Mouse (Mus musculus) c-Kit-positive CD71-positive TER-119-positive erythroid progenitor cells, embryonic 14.5 days (primary cell): ENCODE results near the gene Zc3h10.
"Not testable (repeated sequence)": the region's sequence is repeated elsewhere in the genome, so short reads cannot be mapped to it uniquely, and the experiment has no call there.

ENCODE experiments used
- DNase-seq: peaks from one replicate; pipeline ENCODE4 v3.0.0-alpha.2; 2013; ENCODE audit warnings: low spot score

Zc3h10 gene

DNA sequence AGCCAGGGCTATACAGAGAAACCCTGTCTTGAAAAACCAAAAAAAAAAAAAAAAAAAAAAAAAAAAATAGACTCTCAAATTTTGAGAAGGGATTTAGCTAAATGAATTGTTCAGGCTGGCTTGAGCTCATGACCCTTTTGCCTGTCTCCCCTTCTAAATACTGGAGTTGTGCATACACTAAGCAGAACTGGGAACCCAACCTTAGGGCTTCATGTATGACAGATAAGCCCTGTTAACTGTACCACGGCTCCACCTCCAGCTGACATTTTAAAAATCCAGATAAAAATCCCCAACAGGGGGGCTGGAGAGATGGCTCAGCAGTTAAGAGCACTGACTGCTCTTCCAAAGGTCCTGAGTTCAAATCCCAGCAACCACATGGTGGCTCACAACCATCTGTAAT is 8.0 kb upstream of the Zc3h10 start:
- DNase-seq = not testable (repeated sequence)

- DNase-seq = not testable (repeated sequence)
Observed at GRCm38 (mm10) chr10:128550144-128550823, 2.7 kb upstream of the Zc3h10 start.

GRCm38 (mm10) chr10:128549682-128550057 is 2.1 kb upstream of the Zc3h10 start:
- DNase-seq = not testable (repeated sequence)

DNA sequence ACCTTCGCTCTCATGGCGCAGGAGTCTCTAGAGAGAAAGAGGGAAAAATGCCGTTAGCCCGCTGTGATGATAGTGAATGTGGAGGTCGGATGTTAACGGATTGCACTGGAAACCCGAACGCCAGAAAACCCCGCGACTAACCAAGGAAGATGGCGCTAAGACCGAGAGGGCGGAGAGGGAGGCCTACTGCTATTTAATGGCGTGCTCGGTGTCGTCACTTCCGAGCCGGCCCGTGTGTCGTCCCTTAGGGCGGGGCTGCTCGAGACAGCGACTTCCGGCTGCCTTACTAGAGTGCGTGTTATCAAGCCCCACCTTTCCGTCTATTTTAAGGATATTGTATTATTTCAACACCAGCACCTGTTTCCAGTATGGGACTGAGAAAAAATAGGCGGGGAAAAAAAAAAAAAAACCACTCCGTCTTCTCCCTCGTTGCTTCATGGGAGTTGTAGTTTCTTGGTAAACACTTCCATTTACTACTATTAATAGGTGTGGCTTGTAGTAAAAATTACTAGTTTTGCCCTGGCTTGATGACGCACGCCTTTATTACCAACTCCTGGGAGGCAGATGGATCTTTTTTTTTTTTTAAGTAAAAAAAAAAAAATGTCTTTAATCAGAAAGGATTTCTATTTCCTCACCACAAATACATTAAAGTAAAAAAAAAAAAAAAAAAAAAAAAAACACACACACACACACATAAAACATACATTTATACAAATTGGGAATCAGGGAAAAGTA is 1.5 kb upstream of the Zc3h10 start, which contains the start of gene Rpl41:
Gene Rpl41, minus strand, starts transcription at position 359 of the 735 bp plus-strand sequence.
- peak; percentile 92 for DNase-seq

GRCm38 (mm10) chr10:128548051-128548791 is 647 bp upstream of the Zc3h10 start:
- not testable (repeated sequence) for DNase-seq

GRCm38 (mm10) chr10:128546787-128547186 is 787 bp downstream of the Zc3h10 start:
- no peak for DNase-seq

DNA sequence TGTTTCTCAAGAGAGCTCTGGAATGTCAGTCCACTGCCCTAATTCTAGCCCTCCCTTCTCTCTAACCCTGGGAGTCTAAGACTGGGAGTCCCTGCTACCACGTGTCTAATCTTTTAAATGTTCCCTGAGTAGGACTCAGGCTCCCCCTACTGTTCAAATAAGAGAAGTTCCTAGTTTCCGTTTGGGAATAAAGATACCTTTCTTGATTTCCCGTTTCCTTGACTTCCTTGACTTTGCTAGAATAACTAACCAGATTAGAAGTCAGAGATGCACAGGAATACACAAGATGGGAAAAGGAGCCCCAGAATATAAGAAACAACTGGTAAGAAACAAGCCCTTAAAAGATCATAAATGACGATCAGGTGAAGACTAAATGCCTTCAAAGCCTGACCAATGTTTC is 1.2 kb downstream of the Zc3h10 start:
- peak; percentile 69 for DNase-seq

DNA sequence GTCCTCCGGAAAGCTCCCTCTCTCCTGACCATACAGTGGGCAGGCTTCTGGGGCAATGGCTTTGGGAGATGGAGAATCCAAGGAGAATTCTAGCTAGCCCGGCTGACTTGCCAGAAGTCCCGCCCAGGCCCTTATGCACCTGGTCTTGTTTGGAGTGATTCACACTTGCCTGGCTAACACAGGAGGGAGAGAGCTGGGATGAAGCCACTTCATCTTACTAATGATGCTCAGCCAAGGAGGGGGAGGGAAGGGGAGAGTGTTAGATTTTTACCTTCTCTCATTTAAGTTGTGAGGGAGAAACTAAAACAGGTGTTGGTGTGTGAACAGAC is 2.0 kb downstream of the Zc3h10 start:
- DNase-seq = no peak

DNA sequence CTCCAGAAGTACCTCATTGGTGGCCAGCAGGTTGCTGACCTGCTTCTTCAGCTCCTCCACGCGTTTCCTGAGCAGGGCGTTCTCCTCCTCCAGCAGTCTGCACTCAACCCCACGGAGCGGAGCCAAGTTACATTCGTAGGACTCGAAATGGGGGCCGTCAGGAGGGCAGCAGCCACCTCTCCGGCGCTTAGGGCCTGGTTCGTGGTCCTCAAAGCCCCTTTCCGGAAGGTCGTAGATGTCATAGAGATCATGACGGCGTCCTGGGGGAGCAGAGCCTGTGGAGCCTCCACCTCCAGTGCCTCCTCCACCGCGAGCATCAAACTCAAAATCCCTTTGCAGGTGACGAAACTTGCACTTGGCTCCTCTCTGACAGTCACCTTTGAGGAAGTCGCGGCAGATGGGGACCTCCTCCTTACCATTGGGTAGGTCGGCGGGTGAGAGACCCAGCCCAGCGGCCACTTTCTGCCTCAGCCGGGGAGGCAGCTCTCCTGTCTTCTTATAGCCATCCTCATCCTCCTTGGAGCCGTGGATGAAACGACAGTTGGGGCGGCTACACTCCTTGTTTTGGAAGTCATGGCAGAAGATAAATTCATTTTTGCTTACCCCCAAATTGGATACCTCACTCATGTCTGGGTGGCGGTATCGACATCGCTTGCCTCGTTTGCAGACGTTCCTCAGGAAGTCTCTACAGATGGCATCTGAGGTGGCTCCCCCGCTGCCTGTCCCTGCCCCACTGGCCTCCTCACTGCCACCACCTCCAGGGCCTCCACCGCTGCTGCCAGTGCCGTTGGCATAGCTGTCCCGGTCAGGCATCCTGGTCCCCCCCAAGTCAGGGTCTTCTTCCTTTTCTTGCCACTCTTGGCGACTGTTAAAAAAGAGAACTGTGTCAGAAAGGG is 2.7 kb downstream of the Zc3h10 start:
- DNase-seq = no peak

- no peak for DNase-seq
Observed at GRCm38 (mm10) chr10:128544151-128544657, 3.4 kb downstream of the Zc3h10 start.

DNA sequence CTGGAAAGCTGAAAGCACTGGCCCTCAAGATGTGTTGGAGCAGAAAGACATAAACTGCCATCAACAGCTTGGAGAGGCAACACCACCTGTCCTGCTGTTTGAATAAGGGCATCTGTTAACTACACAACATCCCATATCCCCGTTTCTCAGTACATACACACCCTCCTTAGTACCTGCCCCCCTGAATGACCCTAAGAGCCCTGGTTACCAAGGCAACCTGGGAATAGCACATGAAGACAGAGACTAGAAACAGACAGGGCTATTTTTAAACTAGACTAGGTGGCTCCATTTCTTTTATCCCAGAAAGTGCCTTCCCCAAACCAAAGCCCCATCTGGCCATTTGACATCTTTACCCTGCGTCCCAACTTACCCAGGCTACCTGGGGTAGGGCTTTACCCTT is 4.5 kb downstream of the Zc3h10 start:
- no peak for DNase-seq

- no peak for DNase-seq
Observed at GRCm38 (mm10) chr10:128538340-128538870, 9.2 kb downstream of the Zc3h10 start.

GRCm38 (mm10) chr10:128536266-128536940 is 11.2 kb downstream of the Zc3h10 start:
- peak; percentile 96 for DNase-seq

- DNase-seq = no peak
Observed at GRCm38 (mm10) chr10:128535624-128536265, 11.8 kb downstream of the Zc3h10 start.

GRCm38 (mm10) chr10:128535206-128535605 is 12.4 kb downstream of the Zc3h10 start:
- DNase-seq = no peak

- no peak for DNase-seq
Observed at GRCm38 (mm10) chr10:128526366-128527356, 20.9 kb downstream of the Zc3h10 start.

- DNase-seq = peak; percentile 99
Observed at GRCm38 (mm10) chr10:128525671-128526308, 21.8 kb downstream of the Zc3h10 start, which contains the start of gene Esyt1. Gene Esyt1, minus strand, starts transcription at chr10:128525871.
